Mouse (Mus musculus) Patski (cell line): ENCODE measurements at regions not wholly inside any gene's neighbourhood (a gene's known extent, or its start where the extent isn't known, plus 50 kb on each side); places are given as distances from the start of the nearest gene placed in this dataset.

ENCODE experiments used
- ATAC-seq: fragments of 100-300 bp; one replicate; pipeline ENCODE4 v1.8.0; 2021
- CTCF ChIA-PET: fragments of 350-600 bp; sonication (Branson Sonifier 250); formaldehyde crosslinking; loops from one replicate; lab custom pipeline; 2022; ENCODE audit warnings: inconsistent platforms; lab: Charles Lee
- POLR2A ChIA-PET: fragments of 350-600 bp; sonication (Branson Sonifier 250); formaldehyde crosslinking; loops from one replicate; lab custom pipeline; 2022; ENCODE audit warnings: antibody characterized with exemption, inconsistent platforms; lab: Charles Lee
- DNase-seq: peaks from one replicate; pipeline ENCODE4 v3.0.0-alpha.2; 2011; ENCODE audit warnings: low read depth, low spot score
- H3K27me3 ChIP-seq: fragments of 371-371 bp; one replicate; pipeline ENCODE4 v1.5.1; 2021
- CTCF ChIP-seq: fragments of 100-300 bp; IDR thresholded peaks from one replicate; pipeline ENCODE4 v1.5.1; 2021
- in situ Hi-C: fragments of 300-500 bp; cut with MboI; formaldehyde crosslinking; loops from 3 replicates; pipeline ENCODE4 v1.11.1; 2018; ENCODE audit warnings: low pct_unique_long_range_greater_than_20kb, mixed read lengths

DNA sequence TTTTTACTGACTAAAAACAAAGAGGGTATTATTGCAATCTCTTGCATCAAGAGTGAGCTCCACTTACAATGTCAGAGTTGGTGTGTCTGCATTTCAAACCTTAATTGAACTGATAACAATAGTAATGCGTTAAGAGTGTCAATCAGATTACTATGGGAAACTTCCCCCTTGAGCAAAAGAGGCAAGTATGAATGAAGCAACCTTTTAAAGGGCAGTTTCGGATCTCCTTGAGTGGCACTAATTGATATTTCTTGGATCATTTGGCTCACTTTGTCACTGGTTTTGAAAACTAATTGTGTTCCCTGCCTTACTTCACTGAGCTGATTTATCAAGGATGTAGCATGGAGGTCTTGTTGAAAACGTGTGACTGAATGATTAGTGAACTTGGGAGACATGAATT, 151.0 kb upstream of the Bmp2 start:
- ATAC-seq (no peak), DNase-seq (no peak)
- H3K27me3 ChIP-seq = peaks cover 22% of the 10 kb centered on the region
- in situ Hi-C loops = no loop called here
- no peak for TF ChIP-seq CTCF
- POLR2A ChIA-PET = no interaction called here
- CTCF ChIA-PET = no interaction called here

DNA sequence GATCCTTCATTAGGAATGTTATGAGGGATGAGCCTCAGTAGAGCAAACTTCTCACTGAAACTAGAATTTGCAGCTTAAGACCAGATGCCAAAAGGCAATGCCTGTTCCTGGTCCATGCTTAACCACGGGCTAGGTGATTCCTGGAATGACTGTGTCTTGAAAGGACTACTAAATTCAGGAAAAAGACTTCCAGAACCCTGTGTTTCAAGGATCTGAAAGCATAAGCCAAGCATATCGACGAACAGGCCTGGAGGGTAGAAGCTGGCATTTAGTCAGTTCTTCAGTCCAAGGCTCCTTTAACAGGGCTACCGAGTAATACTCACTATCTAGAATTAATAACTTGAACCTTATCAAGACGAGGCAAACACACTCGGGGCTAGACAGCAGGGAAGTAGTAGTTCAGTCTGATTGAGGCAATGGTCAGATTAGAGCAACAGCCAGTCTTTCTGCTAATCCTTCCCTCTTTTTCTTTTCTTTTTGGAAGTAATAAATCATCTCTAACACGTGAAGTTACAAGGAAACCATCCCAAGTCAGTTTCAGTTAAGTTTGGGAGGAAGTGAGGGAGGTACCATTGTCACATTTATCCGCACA, 134.9 kb upstream of the Bmp2 start:
- in situ Hi-C loops = no loop called here
- peaks cover 9% of the 10 kb centered on the region for H3K27me3 ChIP-seq
- no peak for TF ChIP-seq CTCF
- POLR2A ChIA-PET = no interaction called here
- ATAC-seq (no peak), DNase-seq (no peak)
- CTCF ChIA-PET = interaction anchor here (1.6 kb wide), 1 partner anchor 19 kb away, joined by 3 read pairs; no protein-coding TSS in a partner anchor

DNA sequence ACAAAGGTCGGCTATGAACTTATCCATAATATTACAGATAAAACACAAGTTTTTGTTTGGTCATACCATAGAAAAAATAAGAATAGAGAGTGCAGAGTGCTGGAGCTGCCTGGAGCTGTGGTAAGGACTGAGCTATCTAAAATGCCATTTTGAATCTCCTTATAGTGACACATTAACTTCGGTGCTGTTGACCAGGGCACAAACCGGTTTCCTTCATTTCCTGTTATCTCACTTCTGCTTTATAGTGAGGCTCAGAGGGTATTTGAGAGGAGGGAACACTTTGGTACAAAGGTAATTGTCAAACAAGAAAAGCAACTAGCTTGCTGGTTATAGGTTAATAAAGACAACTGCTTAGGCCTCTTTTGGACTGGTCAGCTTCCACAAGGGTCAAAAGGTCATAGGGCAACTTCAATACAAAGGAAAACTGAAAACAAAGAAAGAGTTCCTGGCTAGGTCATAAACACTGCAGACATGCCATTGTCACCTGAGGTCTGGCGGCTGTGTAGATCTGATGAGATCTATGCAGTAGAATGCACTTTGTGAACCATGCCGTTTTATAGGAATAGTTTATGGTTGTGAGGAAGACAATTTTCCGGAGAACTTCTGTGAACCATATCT, 132.2 kb upstream of the Bmp2 start:
- in situ Hi-C loops = no loop called here
- TF ChIP-seq CTCF = no peak
- H3K27me3 ChIP-seq = no peaks in the 10 kb centered on the region
- ChIA-PET POLR2A (no interaction called here), CTCF (no interaction called here)
- ATAC-seq (no peak), DNase-seq (no peak)

DNA sequence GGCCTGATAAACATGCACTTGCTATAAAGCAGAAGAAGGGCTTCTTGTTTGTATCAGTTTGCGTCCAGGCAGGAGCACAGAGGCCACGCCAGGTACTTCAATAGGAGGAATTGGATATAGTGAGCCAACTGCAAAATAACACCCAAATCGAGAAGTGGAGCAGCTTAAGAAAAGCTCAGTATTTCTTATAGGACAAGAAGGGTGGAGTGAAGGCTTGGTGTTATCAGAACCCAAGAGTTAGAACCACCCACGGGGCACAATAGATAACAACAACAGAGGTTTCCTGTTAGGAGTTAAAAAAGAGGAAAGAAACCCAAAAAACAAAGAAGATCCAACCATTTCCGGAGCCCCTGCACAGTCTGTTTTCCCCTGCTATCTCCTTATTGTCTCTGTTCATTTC, 126.4 kb upstream of the Bmp2 start:
- ATAC-seq (no peak), DNase-seq (no peak)
- TF ChIP-seq CTCF = no peak
- H3K27me3 ChIP-seq = no peaks in the 10 kb centered on the region
- in situ Hi-C loops = no loop called here
- ChIA-PET POLR2A (no interaction called here), CTCF (no interaction called here)

DNA sequence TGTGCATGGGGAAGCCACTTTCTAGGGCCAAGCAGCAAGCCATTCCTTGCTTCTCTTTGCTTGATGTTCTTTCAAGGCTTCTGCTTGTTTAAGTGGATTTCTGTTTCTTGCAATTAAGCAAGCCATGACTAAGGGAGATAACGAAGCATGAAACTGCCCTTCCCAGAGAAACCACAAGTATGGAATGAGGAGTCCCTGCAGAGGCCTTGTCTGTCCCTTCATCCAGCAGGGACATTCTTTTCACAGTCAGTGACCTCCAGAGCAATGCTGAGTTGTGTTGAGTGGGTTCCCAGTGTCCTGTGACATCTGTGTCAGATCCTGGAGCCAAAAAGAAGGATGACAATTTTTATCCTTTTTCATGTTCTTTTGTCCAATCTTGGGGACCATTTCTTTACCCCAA, 124.9 kb upstream of the Bmp2 start:
- ChIA-PET POLR2A (no interaction called here), CTCF (no interaction called here)
- H3K27me3 ChIP-seq = no peaks in the 10 kb centered on the region
- TF ChIP-seq CTCF = no peak
- peak; percentile 78 for ATAC-seq
- DNase-seq = no peak
- in situ Hi-C loops = no loop called here

DNA sequence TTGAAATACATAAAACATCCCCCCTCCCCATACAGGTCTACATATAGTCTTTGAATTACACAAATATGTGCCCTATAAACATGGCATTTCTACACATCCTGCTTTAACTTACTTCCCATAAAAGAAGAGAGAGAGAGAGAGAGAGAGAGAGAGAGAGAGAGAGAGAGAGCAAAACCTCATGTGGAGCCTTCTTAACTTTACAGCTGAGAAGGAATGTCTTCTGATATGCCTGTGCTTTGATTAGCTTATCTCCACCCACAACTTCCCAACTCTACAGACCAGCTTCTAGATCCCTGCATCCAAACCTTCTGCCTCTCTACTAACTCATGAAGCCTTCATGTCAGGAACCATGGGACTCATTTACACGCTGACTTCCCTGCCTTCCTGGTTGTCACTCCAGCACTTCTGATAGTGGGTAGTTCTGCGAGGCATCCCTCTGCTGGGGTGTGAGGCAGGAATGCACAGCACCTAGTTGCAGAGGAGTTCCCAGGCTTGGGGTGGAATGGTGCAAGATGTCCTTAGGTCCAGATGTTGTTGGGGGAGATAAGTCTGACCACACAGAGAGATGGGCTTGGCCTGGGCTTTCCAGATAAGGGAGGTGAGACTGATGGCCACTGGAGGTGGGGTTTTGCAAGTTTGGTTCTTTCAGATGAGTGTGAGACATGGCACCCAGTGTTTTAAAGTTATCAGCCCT, 122.4 kb upstream of the Bmp2 start:
- no peaks in the 10 kb centered on the region for H3K27me3 ChIP-seq
- CTCF ChIA-PET = interaction anchor here (1.4 kb wide), 1 partner anchor 17 kb away, joined by 3 read pairs; no protein-coding TSS in a partner anchor
- POLR2A ChIA-PET = interaction anchor here (0.7 kb wide), 1 partner anchor 129 kb away, joined by 3 read pairs; no protein-coding TSS in a partner anchor
- DNase-seq (no peak), ATAC-seq (no peak)
- in situ Hi-C loops = no loop called here
- TF ChIP-seq CTCF = no peak

DNA sequence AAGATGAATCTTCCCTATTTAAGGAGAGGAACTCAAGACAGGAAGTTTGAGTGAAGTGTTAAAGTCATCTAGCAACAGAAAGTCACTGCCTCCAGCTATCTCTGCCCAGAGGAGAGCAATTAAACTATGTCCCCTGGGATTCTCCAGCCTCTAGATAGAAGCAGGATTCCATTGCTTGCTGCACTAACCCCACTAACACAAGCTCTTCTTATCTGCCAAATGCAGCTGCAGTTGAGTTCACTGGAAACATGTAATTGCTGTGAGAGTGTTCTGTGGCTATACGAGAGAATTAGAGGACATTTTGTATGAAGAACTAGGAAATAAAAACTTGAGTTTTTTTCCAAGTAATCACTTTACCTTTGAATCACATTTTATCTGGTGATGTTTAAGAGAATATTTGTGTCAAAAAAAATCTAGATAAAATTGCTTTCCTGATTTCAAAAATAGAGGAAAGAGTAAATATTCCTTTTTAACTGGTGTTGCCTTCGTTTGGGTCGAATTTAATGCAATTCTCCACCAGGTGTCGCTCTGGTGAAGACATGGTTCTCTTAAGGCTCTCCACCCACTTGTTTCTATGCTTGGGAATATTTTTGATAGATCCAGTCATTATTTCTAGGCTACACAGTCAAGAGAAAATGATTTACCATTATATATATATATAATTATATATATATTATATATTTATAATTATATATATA, 121.1 kb upstream of the Bmp2 start:
- CTCF ChIA-PET = interaction anchor here (0.7 to 1.2 kb wide), 3 partner anchors 9 to 112 kb away, joined by 3 read pairs; no protein-coding TSS in a partner anchor
- ATAC-seq (no peak), DNase-seq (no peak)
- POLR2A ChIA-PET = no interaction called here
- H3K27me3 ChIP-seq = no peaks in the 10 kb centered on the region
- peak; percentile 63 for TF ChIP-seq CTCF
- in situ Hi-C loops = no loop called here

DNA sequence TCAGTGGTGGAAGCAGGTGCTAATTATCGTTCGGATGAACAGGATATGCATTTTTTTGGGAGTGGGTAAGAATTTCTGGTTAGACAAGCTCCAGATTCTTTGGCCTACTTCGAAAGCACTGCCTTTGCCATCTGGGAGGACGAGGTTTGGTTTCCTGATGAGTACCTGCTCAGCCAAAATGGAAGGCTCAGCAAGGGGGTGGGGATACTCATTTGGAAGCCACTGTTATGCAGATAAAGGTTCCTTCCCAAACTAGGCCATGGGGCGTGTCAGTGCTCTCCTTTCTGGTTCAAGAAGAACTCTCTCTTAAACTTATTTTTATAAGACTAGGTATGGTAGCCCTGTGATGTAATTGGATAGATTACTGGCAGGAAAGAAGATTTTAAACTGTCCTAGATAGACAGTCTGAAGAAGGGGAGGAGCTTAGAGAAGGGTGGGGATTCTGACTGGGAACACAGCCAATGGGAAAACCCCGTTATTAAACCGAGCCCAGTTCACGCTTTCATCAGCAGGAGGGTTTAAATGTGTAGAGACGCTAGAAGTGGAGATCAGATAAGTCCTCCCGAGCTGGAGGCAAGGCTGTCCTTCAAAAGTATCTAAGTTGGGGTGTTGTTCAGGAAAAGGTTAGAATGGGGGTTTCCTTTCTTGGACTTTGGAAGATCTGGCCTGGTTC, 119.7 kb upstream of the Bmp2 start:
- ATAC-seq (no peak), DNase-seq (no peak)
- no peaks in the 10 kb centered on the region for H3K27me3 ChIP-seq
- no peak for TF ChIP-seq CTCF
- ChIA-PET POLR2A (interaction anchor here (1.0 kb wide), 1 partner anchor 115 kb away, joined by 3 read pairs; no protein-coding TSS in a partner anchor), CTCF (interaction anchor here (1.2 kb wide), 1 partner anchor 110 kb away, joined by 3 read pairs; no protein-coding TSS in a partner anchor)
- in situ Hi-C loops = no loop called here

DNA sequence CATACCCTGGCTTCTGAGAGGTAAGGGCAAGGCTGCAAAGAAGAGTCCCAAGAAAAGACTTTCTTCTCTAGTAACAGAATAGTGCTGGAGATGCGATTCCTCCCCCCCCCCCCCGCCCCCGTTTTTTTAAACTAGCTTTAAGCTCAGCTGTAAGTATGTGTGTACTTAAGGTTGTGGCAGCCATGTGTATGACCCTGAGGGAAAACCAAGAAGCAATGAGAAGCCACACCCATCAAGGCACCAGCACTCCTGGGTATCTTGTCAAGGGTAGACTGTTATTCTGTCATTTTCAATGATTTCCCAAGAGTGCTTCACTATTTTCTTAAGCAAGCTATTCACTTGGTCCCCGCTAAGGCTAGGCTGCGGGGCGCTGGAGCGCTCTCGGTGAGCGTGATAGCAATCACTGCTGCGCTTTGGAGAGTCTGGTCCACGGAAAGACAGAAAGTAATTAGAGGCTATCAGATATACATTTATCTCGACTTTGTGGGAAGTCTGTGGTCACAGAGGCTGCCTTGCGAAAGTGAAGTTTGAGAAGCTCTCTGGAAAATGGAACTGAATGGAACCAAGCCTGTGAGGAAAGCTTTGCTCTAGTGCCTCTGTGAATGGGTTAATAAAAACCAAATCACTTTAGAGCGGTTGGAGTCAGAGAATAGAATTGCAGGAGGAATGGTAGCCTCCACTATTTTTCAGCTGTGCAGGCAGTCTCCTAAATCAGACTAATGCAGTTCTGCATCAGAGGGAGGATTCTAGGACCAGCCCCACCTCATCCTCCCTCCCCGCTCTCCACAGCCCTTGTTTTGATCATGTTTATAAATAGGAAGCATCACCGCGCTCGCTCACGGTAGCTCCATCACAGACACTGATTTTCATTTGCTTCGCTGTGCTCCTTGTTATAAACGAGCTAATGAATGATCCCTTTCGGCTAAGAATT, 114.8 kb upstream of the Bmp2 start:
- TF ChIP-seq CTCF = no peak
- H3K27me3 ChIP-seq = no peaks in the 10 kb centered on the region
- in situ Hi-C loops = no loop called here
- ATAC-seq = no peak
- CTCF ChIA-PET = interaction anchor here (1.3 kb wide), 2 partner anchors 9 to 54 kb away, joined by 3 to 4 read pairs; no protein-coding TSS in a partner anchor
- no peak for DNase-seq
- POLR2A ChIA-PET = no interaction called here
